Mouse (Mus musculus) erythroblast, embryonic 14.5 days (primary cell): Measurements from ENCODE around the gene Banp.

Experiments used
- GATA1 ChIP-seq: IDR thresholded peaks from 2 replicates; pipeline ENCODE4 v1.6.1; 2012; ENCODE audit warnings: low read length, inconsistent platforms, mixed read lengths
- TAL1 ChIP-seq: IDR thresholded peaks from 3 replicates; pipeline ENCODE4 v1.6.1; 2012; ENCODE audit warnings: low read length, inconsistent platforms, mixed read lengths

DNA sequence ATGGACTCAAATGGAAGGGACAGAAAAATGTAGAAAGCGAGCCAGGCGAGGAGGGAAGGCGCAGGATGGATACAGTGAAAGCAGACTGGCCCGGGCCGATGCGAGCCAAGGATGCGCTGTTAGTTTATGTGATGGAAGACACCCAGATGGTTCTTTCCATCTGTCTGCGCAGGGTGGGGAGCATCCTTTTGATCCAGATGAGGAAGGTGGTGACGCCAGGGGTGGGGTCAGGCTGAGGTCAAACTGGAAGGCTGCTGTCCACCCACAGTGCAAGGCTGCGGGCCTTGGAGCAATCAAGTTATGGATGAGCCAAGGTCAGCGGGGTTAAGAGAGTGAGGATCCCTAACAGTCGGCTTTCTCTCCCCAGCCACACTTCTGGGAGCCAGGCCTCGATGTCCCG is 13.2 kb upstream of the Banp start:
- TF ChIP-seq GATA1 = no peak
- TF ChIP-seq TAL1 = no peak
